Mouse (Mus musculus) hindbrain, postnatal 0 days (tissue): ENCODE results near the gene Rad54l2. TPM values are rescaled to one million over a fixed set of nuclear protein-coding genes. Genes with fewer than 3 reads are reported as not detected.

Source experiments
- ATAC-seq: fragments of 200-750 bp; cut with Nextera tagmentation; 2 replicates; pipeline ENCODE4 v1.8.0; 2017; ENCODE audit warnings: mild to moderate bottlenecking, moderate TSS enrichment, moderate library complexity
- DNase-seq: peaks from one replicate; pipeline ENCODE4 v3.0.0-alpha.2; 2015; ENCODE audit warnings: low spot score
- H3K27ac ChIP-seq: fragments of 300-500 bp; sonication (generic); 2 replicates; pipeline ENCODE4 v1.5.1; 2014; ENCODE audit warnings: mild to moderate bottlenecking
- H3K27me3 ChIP-seq: fragments of 300-500 bp; sonication (generic); 2 replicates; pipeline ENCODE4 v1.6.1; 2014; ENCODE audit warnings: low read length, mixed read lengths; ENCODE audit not compliant: insufficient read depth
- H3K36me3 ChIP-seq: fragments of 300-500 bp; sonication (generic); 2 replicates; pipeline ENCODE4 v1.6.1; 2014; ENCODE audit warnings: low read length, mixed read lengths; ENCODE audit not compliant: insufficient read depth
- H3K4me1 ChIP-seq: fragments of 300-500 bp; sonication (generic); 2 replicates; pipeline ENCODE4 v1.6.1; 2014; ENCODE audit warnings: antibody characterized with exemption, low read length, mixed read lengths; ENCODE audit not compliant: insufficient read depth
- H3K4me2 ChIP-seq: fragments of 300-500 bp; sonication (generic); 2 replicates; pipeline ENCODE4 v1.6.1; 2014; ENCODE audit warnings: low read depth, mild to moderate bottlenecking, low read length, moderate library complexity, mixed read lengths
- H3K4me3 ChIP-seq: fragments of 300-500 bp; sonication (generic); 2 replicates; pipeline ENCODE4 v1.5.1; 2014; ENCODE audit warnings: low read length
- H3K9ac ChIP-seq: fragments of 300-500 bp; sonication (generic); replicated peaks from 2 replicates; pipeline ENCODE4 v1.6.1; 2014; ENCODE audit warnings: mild to moderate bottlenecking, low read length, moderate library complexity, mixed read lengths
- H3K9me3 ChIP-seq: fragments of 300-500 bp; sonication (generic); 2 replicates; pipeline ENCODE4 v1.6.1; 2016; ENCODE audit warnings: low read length, mixed read lengths
- CTCF ChIP-seq: IDR thresholded peaks from 2 replicates; pipeline ENCODE4 v1.5.1; 2016; ENCODE audit warnings: antibody characterized with exemption, control low read depth, low read depth
- WGBS: fragments of 180-500 bp; shearing (Covaris S2); extraction: QIAGEN DNeasy Blood & Tissue Kit; methylation state at CpG from one replicate; pipeline ENCODE4 v1.1.7; 2014; 5-methylcytosine and 5-hydroxymethylcytosine counted together
- polyA plus RNA-seq: library from polyadenylated mRNA; unstranded; fragments of >200 nt; fragmentation: Nextera tagmentation; extraction: Ambion mirVana; gene quantifications from 2 replicates; pipeline ENCODE4 v1.2.1, GENCODE M21; 2015
- total RNA-seq: library from RNA; depleted of rRNA; stranded (reverse); fragments of >200 nt; gene quantifications from 2 replicates; pipeline ENCODE4 v1.2.3, GENCODE M21; 2014

Rad54l2 gene
- total and polyA plus RNA-seq, 2 experiments from 2014 or later: 4.6 to 32.1 TPM

GRCm38 (mm10) chr9:106778319-106778718 is 10.7 kb downstream of the Rad54l2 start:
- H3K9me3 ChIP-seq: no peaks in the 10 kb centered on the region
- no peak overlapping the region for H3K4me2 ChIP-seq
- H3K9ac ChIP-seq: no peak overlapping the region
- no peak for TF ChIP-seq CTCF
- H3K4me1 ChIP-seq: no peaks in the 10 kb centered on the region
- 86% methylated on average over 4 of the region's 4 CpGs for WGBS
- ATAC-seq (no peak), DNase-seq (no peak)
- no peak overlapping the region for H3K4me3 ChIP-seq
- no peaks in the 10 kb centered on the region for H3K27me3 ChIP-seq
- no peak overlapping the region for H3K27ac ChIP-seq
- H3K36me3 ChIP-seq: no peaks in the 10 kb centered on the region

GRCm38 (mm10) chr9:106777423-106777822 is 11.6 kb downstream of the Rad54l2 start:
- no peaks in the 10 kb centered on the region for H3K36me3 ChIP-seq
- TF ChIP-seq CTCF: no peak
- WGBS: 89% methylated on average over 3 of the region's 3 CpGs
- no peaks in the 10 kb centered on the region for H3K9me3 ChIP-seq
- H3K27ac ChIP-seq: no peak overlapping the region
- no peak overlapping the region for H3K4me3 ChIP-seq
- no peaks in the 10 kb centered on the region for H3K27me3 ChIP-seq
- ATAC-seq (no peak), DNase-seq (no peak)
- no peaks in the 10 kb centered on the region for H3K4me1 ChIP-seq
- no peak overlapping the region for H3K4me2 ChIP-seq
- H3K9ac ChIP-seq: no peak overlapping the region

- ATAC-seq: no peak
- H3K4me3 ChIP-seq: no peak overlapping the region
- DNase-seq: no peak
- no peak overlapping the region for H3K9ac ChIP-seq
- H3K36me3 ChIP-seq: no peaks in the 10 kb centered on the region
- H3K4me2 ChIP-seq: no peak overlapping the region
- no peak for TF ChIP-seq CTCF
- no peaks in the 10 kb centered on the region for H3K4me1 ChIP-seq
- H3K27ac ChIP-seq: no peak overlapping the region
- H3K27me3 ChIP-seq: no peaks in the 10 kb centered on the region
- 91% methylated on average over 1 of the region's 1 CpGs for WGBS
- H3K9me3 ChIP-seq: no peaks in the 10 kb centered on the region
These were observed 12.9 kb downstream of the Rad54l2 start for GRCm38 (mm10) chr9:106776116-106776515.

- no peaks in the 10 kb centered on the region for H3K36me3 ChIP-seq
- H3K4me1 ChIP-seq: no peaks in the 10 kb centered on the region
- no peaks in the 10 kb centered on the region for H3K9me3 ChIP-seq
- no peak overlapping the region for H3K4me3 ChIP-seq
- no peak overlapping the region for H3K4me2 ChIP-seq
- no peak for ATAC-seq
- WGBS: 93% methylated on average over 2 of the region's 2 CpGs
- H3K27me3 ChIP-seq: no peaks in the 10 kb centered on the region
- H3K9ac ChIP-seq: no peak overlapping the region
- no peak for DNase-seq
- TF ChIP-seq CTCF: no peak
- no peak overlapping the region for H3K27ac ChIP-seq
These were observed 17.2 kb downstream of the Rad54l2 start for GRCm38 (mm10) chr9:106771770-106772169.

- 90% methylated on average over 3 of the region's 3 CpGs for WGBS
- H3K4me2 ChIP-seq: no peak overlapping the region
- DNase-seq (no peak), ATAC-seq (no peak)
- H3K4me1 ChIP-seq: no peaks in the 10 kb centered on the region
- H3K36me3 ChIP-seq: no peaks in the 10 kb centered on the region
- no peaks in the 10 kb centered on the region for H3K27me3 ChIP-seq
- H3K9ac ChIP-seq: no peak overlapping the region
- no peak overlapping the region for H3K4me3 ChIP-seq
- no peaks in the 10 kb centered on the region for H3K9me3 ChIP-seq
- no peak overlapping the region for H3K27ac ChIP-seq
- TF ChIP-seq CTCF: no peak
These were observed 18.8 kb downstream of the Rad54l2 start for GRCm38 (mm10) chr9:106770216-106770615.

GRCm38 (mm10) chr9:106769781-106770180 is 19.2 kb downstream of the Rad54l2 start:
- DNase-seq: no peak
- H3K9me3 ChIP-seq: no peaks in the 10 kb centered on the region
- H3K27me3 ChIP-seq: no peaks in the 10 kb centered on the region
- no peak overlapping the region for H3K4me2 ChIP-seq
- 98% methylated on average over 5 of the region's 5 CpGs for WGBS
- no peak for TF ChIP-seq CTCF
- no peaks in the 10 kb centered on the region for H3K4me1 ChIP-seq
- H3K27ac ChIP-seq: no peak overlapping the region
- no peaks in the 10 kb centered on the region for H3K36me3 ChIP-seq
- no peak for ATAC-seq
- no peak overlapping the region for H3K4me3 ChIP-seq
- H3K9ac ChIP-seq: no peak overlapping the region

GRCm38 (mm10) chr9:106756421-106756820 is 32.6 kb downstream of the Rad54l2 start:
- DNase-seq: no peak
- Histone ChIP-seq H3K4me3 (no peak overlapping the region), H3K9me3 (no peaks in the 10 kb centered on the region), H3K27me3 (no peaks in the 10 kb centered on the region), H3K4me2 (no peak overlapping the region), H3K36me3 (no peaks in the 10 kb centered on the region), H3K9ac (no peak overlapping the region), H3K27ac (no peak overlapping the region), H3K4me1 (no peaks in the 10 kb centered on the region)
- ATAC-seq: no peak
- TF ChIP-seq CTCF: no peak
- WGBS: 96% methylated on average over 9 of the region's 9 CpGs

GRCm38 (mm10) chr9:106755776-106756175 is 33.2 kb downstream of the Rad54l2 start:
- TF ChIP-seq CTCF: no peak
- WGBS: 96% methylated on average over 4 of the region's 4 CpGs

More at GRCm38 (mm10) chr9:106755776-106756175, 33.2 kb downstream of the Rad54l2 start:
- H3K4me1 ChIP-seq: no peaks in the 10 kb centered on the region
- no peak overlapping the region for H3K27ac ChIP-seq
- no peaks in the 10 kb centered on the region for H3K27me3 ChIP-seq
- H3K9ac ChIP-seq: no peak overlapping the region
- DNase-seq (no peak), ATAC-seq (no peak)
- H3K4me3 ChIP-seq: no peak overlapping the region
- H3K36me3 ChIP-seq: no peaks in the 10 kb centered on the region
- no peaks in the 10 kb centered on the region for H3K9me3 ChIP-seq
- H3K4me2 ChIP-seq: no peak overlapping the region
